Mouse (Mus musculus) ES-Bruce4 (cell line): Measurements from ENCODE around the gene Pate2. TPM values are rescaled to one million over a fixed set of nuclear protein-coding genes. Genes with fewer than 3 reads are reported as not detected.
"Not testable (repeated sequence)": the region's sequence is repeated elsewhere in the genome, so short reads cannot be mapped to it uniquely, and the experiment has no call there.

Experiments
- H3K27ac ChIP-seq: 2 replicates; pipeline ENCODE4 v1.5.1; 2012; ENCODE audit warnings: low read length, inconsistent platforms; ENCODE audit not compliant: insufficient read depth
- H3K27me3 ChIP-seq: 2 replicates; pipeline ENCODE4 v1.6.1; 2012; ENCODE audit warnings: mild to moderate bottlenecking, low read length, inconsistent platforms; ENCODE audit not compliant: control insufficient read depth, poor library complexity, insufficient read depth, severe bottlenecking
- H3K36me3 ChIP-seq: 2 replicates; pipeline ENCODE4 v1.6.1; 2012; ENCODE audit warnings: inconsistent platforms, mild to moderate bottlenecking, low read length, moderate library complexity; ENCODE audit not compliant: control insufficient read depth, poor library complexity, insufficient read depth, severe bottlenecking
- H3K4me1 ChIP-seq: one replicate; pipeline ENCODE4 v1.8.1; 2011; ENCODE audit warnings: low read length; ENCODE audit not compliant: control insufficient read depth, insufficient read depth
- H3K4me3 ChIP-seq: 2 replicates; pipeline ENCODE4 v1.5.1; 2011; ENCODE audit warnings: low read depth, mild to moderate bottlenecking, low read length
- H3K9ac ChIP-seq: 2 replicates; pipeline ENCODE4 v1.6.1; 2012; ENCODE audit warnings: low read depth, mild to moderate bottlenecking, inconsistent platforms; ENCODE audit not compliant: poor library complexity, severe bottlenecking
- H3K9me3 ChIP-seq: replicated peaks from 2 replicates; pipeline ENCODE4 v1.6.1; 2012; ENCODE audit warnings: mild to moderate bottlenecking, low read length, inconsistent platforms; ENCODE audit not compliant: control insufficient read depth, poor library complexity, insufficient read depth, severe bottlenecking
- CTCF ChIP-seq: IDR thresholded peaks from one replicate; pipeline ENCODE4 v1.8.1; 2011; ENCODE audit warnings: low read depth, low read length
- EP300 ChIP-seq: IDR thresholded peaks from 2 replicates; pipeline ENCODE4 v1.6.1; 2011; ENCODE audit warnings: low read depth, low read length; ENCODE audit not compliant: insufficient read depth
- POLR2A ChIP-seq: IDR thresholded peaks from one replicate; pipeline ENCODE4 v1.8.1; 2011; ENCODE audit warnings: low read length; ENCODE audit not compliant: insufficient read depth
- polyA plus RNA-seq: library from polyadenylated mRNA; stranded (reverse); fragments of >200 nt; gene quantifications from 2 replicates; pipeline ENCODE4 v1.2.4, GENCODE M21; 2011; ENCODE audit warnings: low read depth; ENCODE audit not compliant: missing spikeins, insufficient read depth, insufficient read length

The Pate2 gene
- polyA plus RNA-seq, 1 experiment = 1.7 TPM

- Histone ChIP-seq H3K4me1 (no peaks in the 10 kb centered on the region), H3K27me3 (no peaks in the 10 kb centered on the region), H3K9me3 (no peaks in the 10 kb centered on the region), H3K9ac (no peak overlapping the region), H3K36me3 (no peaks in the 10 kb centered on the region), H3K27ac (no peak overlapping the region), H3K4me3 (no peak overlapping the region)
- no peak for TF ChIP-seq EP300
- TF ChIP-seq CTCF = no peak
- no peak for TF ChIP-seq POLR2A
Measured at GRCm38 (mm10) chr9:35614005-35614404, 43.9 kb downstream of the Pate2 start.

GRCm38 (mm10) chr9:35616784-35617183 lies 46.7 kb downstream of the Pate2 start:
- not testable (repeated sequence) for H3K4me3 ChIP-seq, H3K36me3 ChIP-seq, H3K9ac ChIP-seq, H3K27ac ChIP-seq, H3K27me3 ChIP-seq, H3K4me1 ChIP-seq, H3K9me3 ChIP-seq

DNA sequence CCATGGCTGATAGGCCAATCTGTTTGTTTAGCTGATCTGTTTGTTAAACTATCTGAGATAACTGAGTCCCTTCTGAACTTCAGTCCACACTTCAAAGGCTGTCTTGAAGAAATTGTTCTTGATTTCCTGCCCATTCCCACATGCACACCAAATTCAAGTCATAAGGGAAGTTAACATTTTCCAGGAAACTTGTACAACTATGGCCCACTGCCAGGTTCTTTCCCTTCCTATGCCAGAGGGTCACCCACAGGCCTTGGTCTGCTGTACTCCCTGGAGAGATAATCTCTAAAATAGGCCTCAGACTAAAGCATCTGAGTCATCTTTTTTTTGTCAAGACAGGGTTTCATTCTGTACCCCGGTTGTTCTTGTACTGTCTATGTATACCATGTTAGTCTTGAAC lies 62.9 kb downstream of the Pate2 start:
- no peaks in the 10 kb centered on the region for H3K36me3 ChIP-seq
- no peak overlapping the region for H3K4me3 ChIP-seq
- H3K9ac ChIP-seq = no peak overlapping the region
- H3K27me3 ChIP-seq = no peaks in the 10 kb centered on the region
- H3K9me3 ChIP-seq = no peaks in the 10 kb centered on the region
- no peaks in the 10 kb centered on the region for H3K4me1 ChIP-seq
- TF ChIP-seq EP300 (no peak), POLR2A (no peak), CTCF (no peak)
- no peak overlapping the region for H3K27ac ChIP-seq

DNA sequence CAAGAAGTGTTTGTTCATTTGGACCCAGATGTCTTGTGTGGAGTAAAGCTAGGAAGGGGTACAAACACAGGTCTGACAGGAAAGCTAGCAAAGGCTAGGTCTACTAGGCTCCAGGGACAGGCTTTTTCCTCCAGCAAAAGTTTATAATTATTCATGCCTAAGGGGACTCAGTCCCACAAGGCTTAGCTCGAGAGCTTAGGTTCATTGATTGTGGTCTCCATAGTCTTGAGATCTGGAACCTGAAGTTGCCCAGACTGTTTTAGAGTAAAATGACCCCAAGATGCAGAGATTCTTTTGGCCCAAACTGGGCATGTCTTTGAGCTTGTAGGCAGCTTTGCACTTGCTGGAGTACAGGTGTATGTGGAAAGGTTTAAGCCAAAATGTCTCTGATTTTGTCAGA lies 78.0 kb downstream of the Pate2 start, which contains the start of gene Pate3:
TSS of gene Pate3 (minus strand) at position 101 of the 400 bp plus-strand sequence.
- no peaks in the 10 kb centered on the region for H3K4me1 ChIP-seq
- no peak within 1 kb of the TSS for H3K27ac ChIP-seq
- no peaks in the 10 kb centered on the region for H3K9me3 ChIP-seq
- no peaks in the 10 kb centered on the region for H3K27me3 ChIP-seq
- TF ChIP-seq EP300 (no peak), CTCF (no peak), POLR2A (no peak)
- H3K9ac ChIP-seq = no peak within 1 kb of the TSS
- H3K36me3 ChIP-seq = no peaks in the 10 kb centered on the region
- H3K4me3 ChIP-seq = no peak within 1 kb of the TSS

DNA sequence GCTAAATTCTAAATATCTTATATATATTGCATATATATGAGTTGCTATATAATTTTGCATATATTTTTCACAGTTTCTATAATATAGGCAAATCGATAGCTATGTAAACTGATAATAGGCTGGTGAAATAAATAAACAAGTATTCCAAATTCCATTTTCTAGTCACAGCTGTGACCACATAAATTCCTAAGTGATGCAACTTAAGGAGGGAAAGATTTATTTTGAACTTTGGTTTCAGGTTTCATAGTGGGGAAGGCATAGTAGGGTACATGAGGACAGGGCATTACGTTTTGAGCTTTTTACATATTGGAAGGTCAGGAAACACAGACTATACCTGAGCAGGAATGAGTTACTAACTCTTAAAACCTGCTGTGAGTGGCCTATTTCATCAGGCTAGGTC lies 103.5 kb downstream of the Pate2 start:
- no peaks in the 10 kb centered on the region for H3K36me3 ChIP-seq
- TF ChIP-seq CTCF (no peak), POLR2A (no peak), EP300 (no peak)
- H3K4me3 ChIP-seq = no peak overlapping the region

GRCm38 (mm10) chr9:35687013-35687412 lies 116.9 kb downstream of the Pate2 start, which contains the start of gene Pate1:
TSS of gene Pate1 (minus strand) at chr9:35687390.
- Histone ChIP-seq H3K4me3 (no peak within 1 kb of the TSS), H3K9me3 (no peaks in the 10 kb centered on the region), H3K9ac (no peak within 1 kb of the TSS), H3K27ac (no peak within 1 kb of the TSS), H3K27me3 (no peaks in the 10 kb centered on the region), H3K4me1 (no peaks in the 10 kb centered on the region), H3K36me3 (no peaks in the 10 kb centered on the region)
- TF ChIP-seq CTCF = no peak
- TF ChIP-seq EP300 = no peak
- TF ChIP-seq POLR2A = no peak

More for the DNA sequence above, 103.5 kb downstream of the Pate2 start:
- no peaks in the 10 kb centered on the region for H3K27me3 ChIP-seq
- H3K9ac ChIP-seq = no peak overlapping the region
- H3K27ac ChIP-seq = no peak overlapping the region
- H3K4me1 ChIP-seq = no peaks in the 10 kb centered on the region
- peaks cover 6% of the 10 kb centered on the region; the same call in 1 of the 2 replicates for H3K9me3 ChIP-seq
